Mouse (Mus musculus) thymus, adult 2 months (tissue): ENCODE measurements at regions not wholly inside any gene's neighbourhood (a gene's known extent, or its start where the extent isn't known, plus 50 kb on each side); places are given as distances from the start of the nearest gene placed in this dataset.

Experiments used
- CTCF ChIP-seq: fragments of 200-500 bp; IDR thresholded peaks from 2 replicates; pipeline ENCODE4 v1.5.1; 2012; ENCODE audit warnings: mild to moderate bottlenecking, control low read depth, low read length, moderate library complexity, borderline replicate concordance; ENCODE audit not compliant: control insufficient read depth, poor library complexity, insufficient read depth; ENCODE audit errors: extremely low read depth
- POLR2A ChIP-seq: fragments of 200-500 bp; IDR thresholded peaks from 2 replicates; pipeline ENCODE4 v1.6.1; 2012; ENCODE audit warnings: mild to moderate bottlenecking, low read length, control low read depth, moderate library complexity; ENCODE audit not compliant: control insufficient read depth, poor library complexity, insufficient read depth; ENCODE audit errors: extremely low read depth

DNA sequence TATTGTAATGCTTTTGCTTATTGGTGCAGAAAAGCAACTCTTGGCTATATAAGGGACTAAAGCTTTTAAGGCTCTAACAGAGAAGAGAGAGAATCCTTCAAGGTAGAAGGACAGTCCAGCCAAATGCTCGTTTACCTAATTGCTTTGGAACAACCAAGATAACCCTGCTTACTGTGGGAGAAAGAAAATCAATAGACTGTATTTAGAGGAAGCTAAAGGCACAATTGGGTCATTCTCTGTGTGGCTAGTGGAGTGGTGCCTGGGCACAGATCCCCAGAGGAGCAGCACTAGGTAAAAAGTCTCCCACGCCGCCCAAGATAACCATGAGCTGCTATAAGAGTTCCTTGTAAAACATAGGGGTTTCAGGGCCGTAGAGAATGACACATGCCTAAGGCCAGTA lies 217.6 kb downstream of the Sptssa start:
- no peak for TF ChIP-seq CTCF
- TF ChIP-seq POLR2A = no peak
